Mouse (Mus musculus): ENCODE measurements around the gene Rps26. TPM values are rescaled to one million over a fixed set of nuclear protein-coding genes. Genes with fewer than 3 reads are reported as not detected.

Rps26 gene
- polyA plus RNA-seq, 1 experiment from 2014 or later = 1,029 TPM

DNA sequence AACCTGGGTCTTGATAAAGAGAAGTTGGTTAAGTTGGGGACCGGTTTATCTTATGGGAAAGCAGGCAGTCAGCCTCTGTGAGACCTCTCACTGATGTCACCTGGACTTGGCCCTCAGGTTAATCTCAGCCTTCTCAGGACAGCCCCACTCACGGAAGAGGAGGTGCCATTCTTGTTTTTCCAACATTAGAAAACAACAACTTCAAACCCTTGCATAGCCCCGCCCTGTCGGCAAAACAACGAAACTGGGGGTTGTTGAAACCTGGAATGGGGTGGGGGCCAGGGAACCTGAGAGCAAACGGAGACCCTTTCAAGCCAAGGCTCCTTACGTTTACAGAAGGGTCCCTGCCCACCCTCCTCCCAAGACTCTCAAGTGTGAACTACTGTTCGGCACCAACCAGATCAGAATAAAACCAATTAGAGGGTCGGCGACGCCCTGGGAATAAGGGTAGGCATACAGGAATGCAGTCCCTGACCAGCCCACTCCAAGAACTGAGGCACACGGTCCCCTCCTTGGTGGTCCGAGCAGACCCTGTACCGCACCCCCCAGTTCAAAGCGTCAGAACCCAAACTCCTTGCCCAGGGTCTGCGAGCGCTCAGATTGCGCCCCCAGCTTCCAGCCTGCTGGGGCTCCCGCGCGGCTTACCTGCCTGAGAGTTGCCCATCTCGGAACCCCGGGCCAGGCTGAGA is 37.6 kb downstream of the Rps26 start:
- Histone ChIP-seq H3K4me3 (ENCODE audit: low read depth, low read length) (peak overlapping the region; percentile 61), H3K9ac (peak overlapping the region; percentile 57), H3K27ac (ENCODE audit: low read depth) (peak overlapping the region; percentile 96), H3K4me1 (ENCODE audit: insufficient read depth) (no peaks in the 10 kb centered on the region), H3K27me3 (ENCODE audit: insufficient read depth, low read length) (peaks cover 39% of the 10 kb centered on the region), H3K4me2 (peak overlapping the region; percentile 98), H3K9me3 (ENCODE audit: low read depth, low read length) (no peaks in the 10 kb centered on the region), H3K36me3 (ENCODE audit: insufficient read depth) (no peaks in the 10 kb centered on the region)
- DNase-seq (no peak), ATAC-seq (ENCODE audit: insufficient read depth) (peak; percentile 21)
- TF ChIP-seq CTCF (IDR thresholded peaks at IDR 0.05; ENCODE audit: low read depth) = no peak
- WGBS = 3% methylated on average over 23 of the region's 23 CpGs

DNA sequence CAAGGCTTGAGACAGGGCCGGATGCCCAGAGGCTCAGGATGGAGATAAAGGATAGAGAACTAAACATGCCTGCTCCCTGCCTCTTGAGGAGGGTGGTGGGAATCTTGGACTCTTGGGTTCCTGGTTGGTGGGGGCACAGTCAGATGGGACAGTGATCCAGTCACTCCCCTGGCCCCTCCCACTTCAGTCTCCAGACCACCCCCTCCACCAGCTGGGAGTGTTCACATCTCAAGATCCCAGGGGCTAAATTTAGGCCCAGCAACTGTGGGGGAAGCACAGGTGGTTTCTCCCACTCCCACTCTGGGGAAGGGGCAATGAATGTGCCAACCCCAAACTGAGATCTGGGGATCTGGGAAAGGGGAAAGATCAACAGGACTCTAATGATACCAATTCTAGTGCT is 38.4 kb downstream of the Rps26 start:
- Histone ChIP-seq H3K36me3 (ENCODE audit: insufficient read depth) (no peaks in the 10 kb centered on the region), H3K27ac (ENCODE audit: low read depth) (peak overlapping the region; percentile 96), H3K4me3 (ENCODE audit: low read depth, low read length) (peak overlapping the region; percentile 61), H3K4me1 (ENCODE audit: insufficient read depth) (no peaks in the 10 kb centered on the region), H3K27me3 (ENCODE audit: insufficient read depth, low read length) (peaks cover 39% of the 10 kb centered on the region), H3K9me3 (ENCODE audit: low read depth, low read length) (no peaks in the 10 kb centered on the region), H3K4me2 (peak overlapping the region; percentile 98), H3K9ac (peak overlapping the region; percentile 57; the same call in 1 of the 2 replicates)
- TF ChIP-seq CTCF (IDR thresholded peaks at IDR 0.05; ENCODE audit: low read depth) = no peak
- 22% methylated on average over 1 of the region's 1 CpGs for WGBS
- ATAC-seq (ENCODE audit: insufficient read depth) (no peak), DNase-seq (no peak)

DNA sequence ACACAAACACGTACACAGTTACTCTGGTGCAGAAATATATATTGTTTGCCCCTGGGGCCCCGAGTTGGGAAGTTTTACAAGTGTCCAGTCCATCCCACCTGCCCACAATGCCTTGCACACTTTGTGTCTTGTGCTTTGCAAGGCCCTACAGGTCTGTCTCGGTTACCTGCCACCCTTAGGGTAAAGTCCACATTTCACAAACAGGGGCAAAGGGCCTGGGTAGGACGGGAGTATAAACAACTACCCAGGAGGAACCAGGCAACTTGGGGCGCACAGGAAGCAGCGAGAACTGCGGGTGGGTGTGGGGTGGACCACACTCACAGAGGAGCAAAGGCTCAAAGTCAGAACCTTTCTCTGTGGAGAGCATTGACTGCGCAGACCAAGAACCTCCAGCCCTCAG is 38.9 kb downstream of the Rps26 start:
- Histone ChIP-seq H3K27me3 (ENCODE audit: insufficient read depth, low read length) (peaks cover 39% of the 10 kb centered on the region), H3K9me3 (ENCODE audit: low read depth, low read length) (no peaks in the 10 kb centered on the region), H3K27ac (ENCODE audit: low read depth) (peak overlapping the region; percentile 96), H3K4me2 (peak overlapping the region; percentile 98), H3K9ac (peak overlapping the region; percentile 57), H3K4me1 (ENCODE audit: insufficient read depth) (no peaks in the 10 kb centered on the region), H3K36me3 (ENCODE audit: insufficient read depth) (0 out of 2 replicates have a peak, but pooled peaks cover under 1% of the 10 kb centered on the region), H3K4me3 (ENCODE audit: low read depth, low read length) (peak overlapping the region; percentile 61)
- ATAC-seq (ENCODE audit: insufficient read depth) = no peak
- WGBS = 40% methylated on average over 8 of the region's 8 CpGs
- no peak for DNase-seq
- TF ChIP-seq CTCF (IDR thresholded peaks at IDR 0.05; ENCODE audit: low read depth) = no peak

DNA sequence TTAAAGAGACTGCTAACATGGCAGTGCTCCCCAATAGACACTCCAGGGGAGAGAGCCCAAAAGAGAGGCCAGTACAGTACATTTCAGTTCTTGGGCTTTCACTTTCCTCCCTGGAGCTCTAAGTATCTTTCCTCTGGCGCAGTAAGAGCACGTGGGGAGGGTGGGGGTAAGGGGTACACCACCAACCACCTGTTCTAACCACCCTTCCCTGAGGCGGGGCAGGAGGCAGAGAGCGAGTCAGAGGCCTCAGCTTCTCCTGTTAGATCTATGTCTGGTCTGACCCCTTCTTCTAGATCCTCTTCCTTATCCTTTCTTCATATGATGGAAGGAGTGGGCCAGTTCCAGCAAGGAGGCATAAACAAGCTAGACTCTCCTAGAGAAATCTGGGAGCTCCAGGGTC is 39.4 kb downstream of the Rps26 start:
- peak overlapping the region; percentile 98 for H3K4me2 ChIP-seq
- no peaks in the 10 kb centered on the region for H3K4me1 ChIP-seq (ENCODE audit: insufficient read depth)
- H3K9me3 ChIP-seq (ENCODE audit: low read depth, low read length) = no peaks in the 10 kb centered on the region
- H3K27ac ChIP-seq (ENCODE audit: low read depth) = peak overlapping the region; percentile 96
- H3K27me3 ChIP-seq (ENCODE audit: insufficient read depth, low read length) = peaks cover 39% of the 10 kb centered on the region
- 32% methylated on average over 4 of the region's 4 CpGs for WGBS
- no peak for DNase-seq
- peak overlapping the region; percentile 6; the same call in 1 of the 2 replicates for H3K9ac ChIP-seq
- no peak for TF ChIP-seq CTCF (IDR thresholded peaks at IDR 0.05; ENCODE audit: low read depth)
- 0 out of 2 replicates have a peak, but pooled peaks cover 4% of the 10 kb centered on the region for H3K36me3 ChIP-seq (ENCODE audit: insufficient read depth)
- H3K4me3 ChIP-seq (ENCODE audit: low read depth, low read length) = peak overlapping the region; percentile 61
- no peak for ATAC-seq (ENCODE audit: insufficient read depth)

DNA sequence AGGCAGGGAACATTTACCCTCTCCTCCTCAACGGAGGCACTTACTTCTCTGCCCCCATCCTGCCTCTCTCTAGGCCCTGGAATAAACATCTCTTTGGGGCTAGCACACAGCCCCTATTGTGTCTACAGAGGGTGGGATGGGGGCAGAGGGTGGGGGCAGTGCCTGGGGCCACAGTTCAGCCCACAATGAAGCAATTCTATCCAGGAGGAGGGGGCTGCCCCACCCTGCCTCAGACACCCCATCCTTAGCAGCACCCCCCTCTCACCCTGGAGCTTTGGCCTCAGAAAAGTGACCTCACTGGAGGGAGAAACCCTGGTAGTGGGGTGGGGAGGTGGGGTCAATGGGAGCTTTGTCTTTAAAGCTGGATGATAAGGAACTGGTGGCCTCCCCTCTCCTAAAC is 40.0 kb downstream of the Rps26 start:
- DNase-seq = no peak
- H3K4me2 ChIP-seq = peak overlapping the region; percentile 98
- no peak for ATAC-seq (ENCODE audit: insufficient read depth)

DNA sequence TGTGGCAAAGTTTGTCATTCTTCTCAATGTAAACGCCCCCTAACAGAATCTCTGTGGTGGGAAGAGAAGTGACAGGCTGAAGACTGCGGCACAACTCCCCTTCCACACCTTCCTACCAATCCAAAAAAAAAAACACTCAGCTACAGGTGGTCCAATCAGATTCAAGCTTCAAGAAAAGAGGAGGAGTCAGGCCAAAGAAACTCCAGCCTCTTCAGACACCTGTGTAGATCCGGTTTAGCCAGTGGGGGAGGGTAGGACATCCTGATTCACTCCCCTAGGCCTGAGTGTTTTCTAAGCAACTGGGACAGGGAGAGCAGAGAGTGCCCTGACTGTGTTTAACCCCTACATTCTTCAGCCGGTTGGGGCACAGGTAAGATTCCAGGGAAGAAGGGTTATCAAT is 42.2 kb downstream of the Rps26 start:
- 0 out of 2 replicates have a peak, but pooled peaks cover 11% of the 10 kb centered on the region for H3K36me3 ChIP-seq (ENCODE audit: insufficient read depth)
- peak overlapping the region; percentile 10; the same call in 1 of the 2 replicates for H3K4me3 ChIP-seq (ENCODE audit: low read depth, low read length)
- H3K9me3 ChIP-seq (ENCODE audit: low read depth, low read length) = no peaks in the 10 kb centered on the region
- ATAC-seq (ENCODE audit: insufficient read depth) (peak; percentile 69; the same call in 1 of the 2 replicates), DNase-seq (peak; percentile 80)
- peak overlapping the region; percentile 81 for H3K27ac ChIP-seq (ENCODE audit: low read depth)
- no peaks in the 10 kb centered on the region for H3K4me1 ChIP-seq (ENCODE audit: insufficient read depth)
- no peak overlapping the region for H3K9ac ChIP-seq
- TF ChIP-seq CTCF (IDR thresholded peaks at IDR 0.05; ENCODE audit: low read depth) = no peak
- peaks cover 31% of the 10 kb centered on the region for H3K27me3 ChIP-seq (ENCODE audit: insufficient read depth, low read length)
- 5% methylated on average over 4 of the region's 4 CpGs for WGBS
- H3K4me2 ChIP-seq = peak overlapping the region; percentile 48

More for the DNA sequence above, 40.0 kb downstream of the Rps26 start:
- Histone ChIP-seq H3K9me3 (ENCODE audit: low read depth, low read length) (no peaks in the 10 kb centered on the region), H3K27me3 (ENCODE audit: insufficient read depth, low read length) (peaks cover 39% of the 10 kb centered on the region), H3K36me3 (ENCODE audit: insufficient read depth) (0 out of 2 replicates have a peak, but pooled peaks cover 6% of the 10 kb centered on the region), H3K27ac (ENCODE audit: low read depth) (peak overlapping the region; percentile 96), H3K9ac (peak overlapping the region; percentile 6; the same call in 1 of the 2 replicates), H3K4me1 (ENCODE audit: insufficient read depth) (no peaks in the 10 kb centered on the region), H3K4me3 (ENCODE audit: low read depth, low read length) (no peak overlapping the region; the same call in 1 of the 2 replicates)
- no peak for TF ChIP-seq CTCF (IDR thresholded peaks at IDR 0.05; ENCODE audit: low read depth)
- 9% methylated on average over 1 of the region's 1 CpGs for WGBS

DNA sequence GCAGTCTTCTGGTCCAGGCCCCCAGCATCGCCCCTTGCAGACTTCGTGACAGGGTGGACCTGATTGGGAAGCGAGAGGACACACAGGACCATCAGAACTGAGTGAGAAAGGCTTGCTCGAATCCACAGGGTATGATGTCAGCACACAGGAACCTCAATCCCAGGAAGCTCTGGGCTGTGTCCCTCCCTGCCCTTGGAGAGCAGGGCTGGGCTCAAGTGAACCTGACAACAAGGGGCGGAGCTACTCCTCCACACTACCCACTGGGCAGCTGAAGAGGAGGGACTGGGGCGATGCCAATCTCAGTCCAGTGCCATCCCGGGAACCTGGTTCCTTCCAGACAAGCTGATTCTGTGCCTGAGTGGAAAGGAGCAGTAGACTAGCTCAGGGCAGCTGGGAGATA is 42.9 kb downstream of the Rps26 start:
- H3K9ac ChIP-seq = no peak overlapping the region

More for the DNA sequence above, 42.9 kb downstream of the Rps26 start:
- H3K9me3 ChIP-seq (ENCODE audit: low read depth, low read length) = no peaks in the 10 kb centered on the region
- no peak overlapping the region for H3K4me3 ChIP-seq (ENCODE audit: low read depth, low read length)
- ATAC-seq (ENCODE audit: insufficient read depth) (peak; percentile 53), DNase-seq (peak; percentile 48)
- peak overlapping the region; percentile 48 for H3K4me2 ChIP-seq
- peak overlapping the region; percentile 75 for H3K27ac ChIP-seq (ENCODE audit: low read depth)
- no peaks in the 10 kb centered on the region for H3K4me1 ChIP-seq (ENCODE audit: insufficient read depth)
- 0 out of 2 replicates have a peak, but pooled peaks cover 11% of the 10 kb centered on the region for H3K36me3 ChIP-seq (ENCODE audit: insufficient read depth)
- TF ChIP-seq CTCF (IDR thresholded peaks at IDR 0.05; ENCODE audit: low read depth) = no peak
- H3K27me3 ChIP-seq (ENCODE audit: insufficient read depth, low read length) = peaks cover 23% of the 10 kb centered on the region
- 21% methylated on average over 7 of the region's 7 CpGs for WGBS

Data from lung, embryonic 14.5 days (tissue).